Mouse (Mus musculus): Measurements from ENCODE around the gene Osbpl7. TPM values are rescaled to one million over a fixed set of nuclear protein-coding genes. Genes with fewer than 3 reads are reported as not detected.

The Osbpl7 gene
- total and polyA plus RNA-seq, 3 experiments: 7.4 to 24.4 (median 17.6) TPM

- Histone ChIP-seq H3K9ac (ENCODE audit: insufficient read depth, low read depth) (no peak overlapping the region), H3K27me3 (replicated peaks) (no peaks in the 10 kb centered on the region), H3K36me3 (replicated peaks in 1 of 2; ENCODE audit: control insufficient read depth in 1 of 2, insufficient read depth in 1 of 2, low read length in 1 of 2) (peaks cover 26 to 47% of the 10 kb centered on the region in 2 experiments), H3K4me2 (ENCODE audit: insufficient read depth, low read depth, poor library complexity, severe bottlenecking) (no peak overlapping the region), H3K79me2 (replicated peaks; ENCODE audit: control insufficient read depth, extremely low read depth, insufficient read depth, poor library complexity, severe bottlenecking) (no peaks in the 10 kb centered on the region), H3K27ac (ENCODE audit: insufficient read depth, low read depth) (no peak overlapping the region), H3K4me1 (ENCODE audit: control insufficient read depth in 1 of 2, insufficient read depth in 2 of 2) (no peaks in the 10 kb centered on the region), H3K4me3 (replicated peaks in 1 of 3; ENCODE audit: low read depth in 2 of 3, low read length in 2 of 3, poor library complexity in 1 of 3) (no peak overlapping the region), H3K9me3 (replicated peaks; ENCODE audit: low read length) (no peaks in the 10 kb centered on the region)
- in situ Hi-C loops (cut with MboI; ENCODE audit: low pct_ligation_motif_present, low pct_unique_long_range_greater_than_20kb, low sequenced_read_pairs): no loop called here
- DNase-seq (ENCODE audit: extremely low read depth): no peak
- TF ChIP-seq MYC (IDR thresholded peaks at IDR 0.05; ENCODE audit: low read depth, low read length): no peak
- dilution Hi-C loops (cut with MboI; ENCODE audit: extremely low pct_ligation_motif_present, extremely low pct_unique_long_range_greater_than_20kb, low sequenced_read_pairs): no loop called here
These were observed 20.7 kb downstream of the Osbpl7 start for GRCm38 (mm10) chr11:97071129-97071528.

GRCm38 (mm10) chr11:97072533-97072932, 22.1 kb downstream of the Osbpl7 start:
- Histone ChIP-seq H3K79me2 (replicated peaks; ENCODE audit: control insufficient read depth, extremely low read depth, insufficient read depth, poor library complexity, severe bottlenecking) (no peaks in the 10 kb centered on the region), H3K9me3 (replicated peaks; ENCODE audit: low read length) (no peaks in the 10 kb centered on the region), H3K4me3 (replicated peaks in 1 of 3; ENCODE audit: low read depth in 2 of 3, low read length in 2 of 3, poor library complexity in 1 of 3) (no peak overlapping the region), H3K4me1 (ENCODE audit: control insufficient read depth in 1 of 2, insufficient read depth in 2 of 2) (no peaks in the 10 kb centered on the region), H3K4me2 (ENCODE audit: insufficient read depth, low read depth, poor library complexity, severe bottlenecking) (no peak overlapping the region), H3K27ac (ENCODE audit: insufficient read depth, low read depth) (no peak overlapping the region), H3K27me3 (replicated peaks) (no peaks in the 10 kb centered on the region), H3K9ac (ENCODE audit: insufficient read depth, low read depth) (no peak overlapping the region), H3K36me3 (replicated peaks in 1 of 2; ENCODE audit: control insufficient read depth in 1 of 2, insufficient read depth in 1 of 2, low read length in 1 of 2) (peaks cover 15 to 33% of the 10 kb centered on the region in 2 experiments)
- in situ Hi-C loops (cut with MboI; ENCODE audit: low pct_ligation_motif_present, low pct_unique_long_range_greater_than_20kb, low sequenced_read_pairs): no loop called here
- TF ChIP-seq ELF1 (IDR thresholded peaks at IDR 0.05; ENCODE audit: low read depth, low read length) (no peak), HCFC1 (IDR thresholded peaks at IDR 0.05; ENCODE audit: low read depth, low read length) (no peak), MYC (IDR thresholded peaks at IDR 0.05; ENCODE audit: low read depth, low read length) (peak; percentile 52; the same call in 1 of the 2 replicates), CTCF (conservative IDR thresholded peaks at IDR 0.05 in 1 of 2, IDR thresholded peaks at IDR 0.05 in 1 of 2; ENCODE audit: low read depth in 2 of 2, low read length in 2 of 2) (peak; percentile 66 to 97), ZC3H11A (IDR thresholded peaks at IDR 0.05; ENCODE audit: low read depth, low read length) (peak; percentile 56), CHD1 (IDR thresholded peaks at IDR 0.05; ENCODE audit: low read depth, low read length) (no peak), SMC3 (IDR thresholded peaks at IDR 0.05; ENCODE audit: low read depth, low read length) (peak; percentile 80), TBP (conservative IDR thresholded peaks at IDR 0.05; ENCODE audit: low read depth, low read length) (no peak), BHLHE40 (IDR thresholded peaks at IDR 0.05; ENCODE audit: low read depth, low read length) (peak; percentile 58), E2F4 (IDR thresholded peaks at IDR 0.05; ENCODE audit: insufficient replicate concordance, low read depth, low read length) (no peak), IRF4 (IDR thresholded peaks at IDR 0.05; ENCODE audit: low read depth, low read length) (peak; percentile 74), POLR2AphosphoS2 (IDR thresholded peaks at IDR 0.05; ENCODE audit: low read depth, low read length) (no peak; the same call in 1 of the 2 replicates), MAZ (IDR thresholded peaks at IDR 0.05; ENCODE audit: low read depth, low read length) (no peak), MAFK (IDR thresholded peaks at IDR 0.05; ENCODE audit: insufficient replicate concordance, low read length) (no peak), ZNF384 (IDR thresholded peaks at IDR 0.05; ENCODE audit: low read depth, low read length) (no peak), MEF2A (IDR thresholded peaks at IDR 0.05; ENCODE audit: borderline replicate concordance, low read depth, low read length) (no peak), JUND (conservative IDR thresholded peaks at IDR 0.05; ENCODE audit: low read depth, low read length) (peak; percentile 36; the same call in 1 of the 2 replicates), MXI1 (IDR thresholded peaks at IDR 0.05; ENCODE audit: low read depth, low read length) (no peak), NRF1 (IDR thresholded peaks at IDR 0.05; ENCODE audit: low read depth, low read length) (no peak), ZMIZ1 (IDR thresholded peaks at IDR 0.05; ENCODE audit: low read depth, low read length) (no peak), KAT2A (IDR thresholded peaks at IDR 0.05; ENCODE audit: insufficient replicate concordance, low read length) (no peak), RAD21 (IDR thresholded peaks at IDR 0.05; ENCODE audit: low read depth, low read length) (peak; percentile 94), TCF12 (IDR thresholded peaks at IDR 0.05; ENCODE audit: low read depth, low read length) (no peak)
- peak; percentile 80 for DNase-seq (ENCODE audit: extremely low read depth)
- dilution Hi-C loops (cut with MboI; ENCODE audit: extremely low pct_ligation_motif_present, extremely low pct_unique_long_range_greater_than_20kb, low sequenced_read_pairs): no loop called here

Measured in CH12.LX (cell line).